Mouse (Mus musculus) fat pad, adult 2 months (tissue): Measurements from ENCODE around the gene Wwox.
A peak's percentile ranks its signal among the peaks of the same experiment; 100 is the strongest.

ENCODE experiments used
- DNase-seq: peaks from one replicate; pipeline ENCODE4 v3.0.0-alpha.2; 2011; ENCODE audit warnings: low read depth, low spot score; ENCODE audit errors: extremely low read depth

Wwox gene

GRCm38 (mm10) chr8:114468526-114469207 lies 29.2 kb downstream of the Wwox start:
- no peak for DNase-seq

GRCm38 (mm10) chr8:114469208-114469590 lies 29.7 kb downstream of the Wwox start:
- no peak for DNase-seq

- no peak for DNase-seq
Measured at GRCm38 (mm10) chr8:114473546-114473945, 34.1 kb downstream of the Wwox start.

- no peak for DNase-seq
Measured at GRCm38 (mm10) chr8:114476919-114477318, 37.5 kb downstream of the Wwox start.

- DNase-seq, result no peak
Measured at GRCm38 (mm10) chr8:114477790-114478189, 38.3 kb downstream of the Wwox start.

GRCm38 (mm10) chr8:114479749-114480148 lies 40.3 kb downstream of the Wwox start:
- no peak for DNase-seq

GRCm38 (mm10) chr8:114491662-114492160 lies 52.3 kb downstream of the Wwox start:
- peak; percentile 51 for DNase-seq

- no peak for DNase-seq
Measured at GRCm38 (mm10) chr8:114499448-114500144, 60.1 kb downstream of the Wwox start.

- no peak for DNase-seq
Measured at GRCm38 (mm10) chr8:114501906-114502305, 62.5 kb downstream of the Wwox start.

- no peak for DNase-seq
Measured at GRCm38 (mm10) chr8:114503196-114503595, 63.7 kb downstream of the Wwox start.

- DNase-seq, result no peak
Measured at GRCm38 (mm10) chr8:114504889-114505288, 65.4 kb downstream of the Wwox start.

GRCm38 (mm10) chr8:114505351-114506347 lies 66.2 kb downstream of the Wwox start:
- no peak for DNase-seq

GRCm38 (mm10) chr8:114507404-114507803 lies 67.9 kb downstream of the Wwox start:
- DNase-seq, result no peak

GRCm38 (mm10) chr8:114510226-114510625 lies 70.8 kb downstream of the Wwox start:
- no peak for DNase-seq

GRCm38 (mm10) chr8:114512075-114512935 lies 72.8 kb downstream of the Wwox start:
- DNase-seq, result no peak

- no peak for DNase-seq
Measured at GRCm38 (mm10) chr8:114514692-114515091, 75.2 kb downstream of the Wwox start.

GRCm38 (mm10) chr8:114523061-114523460 lies 83.6 kb downstream of the Wwox start:
- DNase-seq, result no peak

- DNase-seq, result no peak
Measured at GRCm38 (mm10) chr8:114526626-114527267, 87.3 kb downstream of the Wwox start.

- DNase-seq, result no peak
Measured at GRCm38 (mm10) chr8:114527648-114528221, 88.3 kb downstream of the Wwox start.
